Comparison of ENCODE assay signal across 32 mouse cellular contexts in the genomic region with DNA sequence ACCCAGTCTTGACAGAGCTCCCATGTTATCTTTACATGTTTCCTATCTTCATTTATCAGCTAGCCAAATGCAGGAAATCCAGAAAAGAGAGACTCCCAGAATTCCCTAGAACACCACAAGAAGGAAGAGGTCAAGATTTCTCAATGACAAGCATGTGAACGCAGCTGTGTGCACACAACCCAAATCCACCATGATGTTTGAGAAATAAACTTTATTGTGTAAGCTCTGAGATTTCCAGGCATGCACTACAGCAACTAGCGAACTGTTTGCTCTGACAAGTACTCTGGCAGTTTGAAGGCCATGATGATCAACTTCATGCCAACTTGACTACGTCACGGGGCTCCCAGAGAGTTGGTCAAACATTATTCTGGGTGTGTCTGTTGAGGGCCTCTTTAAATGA. TPM values are rescaled to one million over a fixed set of nuclear protein-coding genes. Genes with fewer than 3 reads are reported as not detected.
DNase-seq lines count a peak whose midpoint lies in the region; ATAC-seq lines count a peak whose summit lies in the region.
"Had no signal": no experiment of that assay in that cellular context is flagged by ENCODE, and none has a peak within 500 bp of the region (broad histone marks: within the 10 kb centered on the region; RNA-seq: fewer than 3 reads in every experiment).

No protein-coding gene starts in this region.

- no peak overlapping the region for H3K9ac ChIP-seq in intestine, embryonic 15.5 days
- H3K9ac ChIP-seq: heart, embryonic 13.5 days; hindbrain, embryonic 15.5 days; lung, embryonic 14.5 days; stomach, embryonic 15.5 days had no signal

- peak; percentile 47; the same call in 1 of the 2 replicates for ATAC-seq in intestine, embryonic 15.5 days
- ATAC-seq: forebrain, embryonic 14.5 days had no signal

- 74% methylated on average over 4 of the region's 4 CpGs for WGBS in intestine, embryonic 15.5 days

- H3K27ac ChIP-seq in intestine, embryonic 15.5 days = no peak overlapping the region
- H3K27ac ChIP-seq: heart, adult 2 months; heart, embryonic 13.5 days; hindbrain, embryonic 10.5 days; hindbrain, embryonic 15.5 days; stomach, embryonic 15.5 days had no signal

- DNase-seq in heart, adult 11 months = peak; percentile 61
- no peak for DNase-seq in heart, adult 8-10 months (ENCODE audit: low spot score)
- peak; percentile 72 for DNase-seq in 416B (ENCODE audit: low read depth)
- peak; percentile 37 for DNase-seq in lung, postnatal 10 days
- no peak for DNase-seq in layer of hippocampus, adult 8-10 months (ENCODE audit: low spot score in 2 of 2)
- DNase-seq in layer of hippocampus, postnatal 36 days = no peak
- no peak for DNase-seq in testis, postnatal 10 days (ENCODE audit: low spot score)
- DNase-seq: cerebellum, adult 8-10 months; cerebellum, postnatal 25 days; gastrocnemius, postnatal 14 days; heart, adult 2 months; heart, postnatal 10 days; kidney, adult 9 months; kidney, postnatal 10 days; layer of hippocampus, adult 9-11 months; liver; lung, embryonic 14.5 days; midbrain, embryonic 14.5 days; retina, postnatal 1 day; right cerebral cortex, postnatal 25 days; thymus, postnatal 14 days had no signal

- no peaks in the 10 kb centered on the region for H3K36me3 ChIP-seq in intestine, embryonic 15.5 days
- H3K36me3 ChIP-seq: heart, embryonic 13.5 days; hindbrain, embryonic 10.5 days; hindbrain, embryonic 15.5 days; stomach, embryonic 15.5 days had no signal

- no peaks in the 10 kb centered on the region for H3K9me3 ChIP-seq in intestine, embryonic 15.5 days
- H3K9me3 ChIP-seq: heart, embryonic 13.5 days; hindbrain, embryonic 10.5 days; hindbrain, embryonic 15.5 days; stomach, embryonic 15.5 days had no signal

- H3K4me1 ChIP-seq in intestine, embryonic 15.5 days (replicated peaks) = no peaks in the 10 kb centered on the region; the same call in 1 of the 2 replicates
- H3K4me1 ChIP-seq: hindbrain, embryonic 10.5 days; hindbrain, embryonic 15.5 days; stomach, embryonic 15.5 days had no signal

- H3K4me2 ChIP-seq in intestine, embryonic 15.5 days (replicated peaks) = no peak overlapping the region
- H3K4me2 ChIP-seq: heart, embryonic 13.5 days; hindbrain, embryonic 15.5 days; lung, embryonic 14.5 days; stomach, embryonic 15.5 days had no signal

- H3K4me3 ChIP-seq in intestine, embryonic 15.5 days (replicated peaks) = no peak overlapping the region
- H3K4me3 ChIP-seq: heart, adult 2 months; heart, embryonic 13.5 days; hindbrain, embryonic 10.5 days; hindbrain, embryonic 15.5 days; stomach, embryonic 15.5 days had no signal

- H3K27me3 ChIP-seq in intestine, embryonic 15.5 days (replicated peaks) = no peaks in the 10 kb centered on the region
- H3K27me3 ChIP-seq: hindbrain, embryonic 15.5 days; stomach, embryonic 15.5 days had no signal

RNA-seq across cellular contexts. Expression of a gene that starts 20.1 kb away (rescaled TPM):
- total RNA-seq in heart, adult 8-10 months (2022) = not detected
- 1.2 and 2.2 TPM in 2 replicates for polyA plus RNA-seq in intestine, embryonic 15.5 days (2015; fragmentation: Nextera tagmentation; extraction: Ambion mirVana)
- not detected for total RNA-seq in layer of hippocampus, adult 8-10 months (2022)
- not detected for total RNA-seq in layer of hippocampus, postnatal 36 days (2021)
- total RNA-seq: gastrocnemius, postnatal 14 days; heart, adult 2 months; left cerebral cortex, adult 18-20 months; left cerebral cortex, postnatal 14 days; MEL had no signal
- polyA plus RNA-seq: embryonic facial prominence, embryonic 11.5 days; forebrain, embryonic 14.5 days; heart, embryonic 13.5 days; hindbrain, embryonic 15.5 days; midbrain, embryonic 14.5 days; neural tube, embryonic 14.5 days had no signal

Comparison
In these comparisons a context has a peak if more than half of its experiments do, and no peak if none do; other contexts are left out.
1. DNase-seq: peak in heart, adult 11 months (single experiment), 416B (single experiment) and lung, postnatal 10 days (single experiment); none in heart, adult 8-10 months (single experiment), layer of hippocampus, adult 8-10 months (0 of 2), layer of hippocampus, postnatal 36 days (0 of 2) and testis, postnatal 10 days (single experiment).